Mouse (Mus musculus) kidney, postnatal 0 days (tissue): Measurements from ENCODE around the gene Ino80. TPM values are rescaled to one million over a fixed set of nuclear protein-coding genes. Genes with fewer than 3 reads are reported as not detected.

Source experiments
- ATAC-seq: fragments of 200-750 bp; cut with Nextera tagmentation; replicated peaks from 2 replicates; pipeline ENCODE4 v1.8.0; 2017; ENCODE audit warnings: low read depth, moderate number of reproducible peaks, moderate TSS enrichment, moderate library complexity; ENCODE audit not compliant: low FRiP score
- DNase-seq: peaks from one replicate; pipeline ENCODE4 v3.0.0-alpha.2; 2016; ENCODE audit warnings: low spot score
- H3K27ac ChIP-seq: fragments of 300-500 bp; sonication (generic); 2 replicates; pipeline ENCODE4 v1.5.1; 2014; ENCODE audit warnings: mild to moderate bottlenecking
- H3K27me3 ChIP-seq: fragments of 300-500 bp; sonication (generic); 2 replicates; pipeline ENCODE4 v1.6.1; 2014; ENCODE audit warnings: low read length, mixed read lengths; ENCODE audit not compliant: insufficient read depth
- H3K36me3 ChIP-seq: fragments of 300-500 bp; sonication (generic); 2 replicates; pipeline ENCODE4 v1.6.1; 2014; ENCODE audit warnings: low read length, mixed read lengths; ENCODE audit not compliant: insufficient read depth
- H3K4me1 ChIP-seq: fragments of 300-500 bp; sonication (generic); replicated peaks from 2 replicates; pipeline ENCODE4 v1.6.1; 2014; ENCODE audit warnings: antibody characterized with exemption, low read length, mixed read lengths; ENCODE audit not compliant: insufficient read depth
- H3K4me2 ChIP-seq: fragments of 300-500 bp; sonication (generic); 2 replicates; pipeline ENCODE4 v1.6.1; 2014; ENCODE audit warnings: mild to moderate bottlenecking, low read length, moderate library complexity, mixed read lengths
- H3K4me3 ChIP-seq: fragments of 300-500 bp; sonication (generic); replicated peaks from 2 replicates; pipeline ENCODE4 v1.5.1; 2014; ENCODE audit warnings: low read depth, low read length
- H3K9ac ChIP-seq: fragments of 300-500 bp; sonication (generic); 2 replicates; pipeline ENCODE4 v1.6.1; 2014; ENCODE audit warnings: low read depth, low read length
- H3K9me3 ChIP-seq: fragments of 300-500 bp; sonication (generic); replicated peaks from 2 replicates; pipeline ENCODE4 v1.6.1; 2016; ENCODE audit warnings: low read length, inconsistent platforms, mixed read lengths
- CTCF ChIP-seq: IDR thresholded peaks from 2 replicates; pipeline ENCODE4 v1.5.1; 2016; ENCODE audit warnings: antibody characterized with exemption, low read depth, mild to moderate bottlenecking, moderate library complexity
- WGBS: fragments of 180-500 bp; shearing (Covaris S2); extraction: QIAGEN DNeasy Blood & Tissue Kit; methylation state at CpG from one replicate; pipeline ENCODE4 v1.1.7; 2014; 5-methylcytosine and 5-hydroxymethylcytosine counted together
- polyA plus RNA-seq: library from polyadenylated mRNA; unstranded; fragments of >200 nt; fragmentation: Nextera tagmentation; extraction: Ambion mirVana; gene quantifications from 2 replicates; pipeline ENCODE4 v1.2.1, GENCODE M21; 2015

Ino80 gene
- polyA plus RNA-seq, 1 experiment from 2014 or later: 3.5 TPM

GRCm38 (mm10) chr2:119491953-119492352 is 14.5 kb upstream of the Ino80 start:
- Histone ChIP-seq H3K4me2 (no peak overlapping the region), H3K36me3 (no peaks in the 10 kb centered on the region), H3K9me3 (no peaks in the 10 kb centered on the region), H3K27me3 (no peaks in the 10 kb centered on the region), H3K9ac (no peak overlapping the region), H3K27ac (no peak overlapping the region), H3K4me3 (no peak overlapping the region), H3K4me1 (no peaks in the 10 kb centered on the region; the same call in 1 of the 2 replicates)
- no peak for TF ChIP-seq CTCF
- 15% methylated on average over 5 of the region's 5 CpGs for WGBS
- DNase-seq: peak; percentile 24
- no peak; the same call in 1 of the 2 replicates for ATAC-seq

GRCm38 (mm10) chr2:119486488-119486887 is 9.0 kb upstream of the Ino80 start:
- no peak for DNase-seq
- no peaks in the 10 kb centered on the region for H3K9me3 ChIP-seq
- no peak overlapping the region for H3K4me3 ChIP-seq
- no peak for TF ChIP-seq CTCF
- H3K4me1 ChIP-seq: no peaks in the 10 kb centered on the region
- 20% methylated on average over 4 of the region's 4 CpGs for WGBS
- ATAC-seq: no peak
- H3K4me2 ChIP-seq: no peak overlapping the region
- H3K27me3 ChIP-seq: no peaks in the 10 kb centered on the region
- no peaks in the 10 kb centered on the region for H3K36me3 ChIP-seq
- H3K27ac ChIP-seq: no peak overlapping the region
- H3K9ac ChIP-seq: no peak overlapping the region

GRCm38 (mm10) chr2:119482307-119482706 is 4.8 kb upstream of the Ino80 start:
- ATAC-seq: no peak
- no peak for TF ChIP-seq CTCF
- no peaks in the 10 kb centered on the region for H3K27me3 ChIP-seq
- H3K4me2 ChIP-seq: no peak overlapping the region
- H3K4me3 ChIP-seq: no peak overlapping the region
- H3K36me3 ChIP-seq: no peaks in the 10 kb centered on the region
- H3K9me3 ChIP-seq: no peaks in the 10 kb centered on the region
- 77% methylated on average over 1 of the region's 1 CpGs for WGBS
- peak overlapping the region; percentile 76 for H3K27ac ChIP-seq
- DNase-seq: peak; percentile 36
- no peaks in the 10 kb centered on the region for H3K4me1 ChIP-seq
- H3K9ac ChIP-seq: no peak overlapping the region

- Histone ChIP-seq H3K4me3 (peak overlapping the region; percentile 96), H3K4me1 (no peaks in the 10 kb centered on the region), H3K27me3 (no peaks in the 10 kb centered on the region), H3K36me3 (no peaks in the 10 kb centered on the region), H3K9ac (peak overlapping the region; percentile 100), H3K9me3 (no peaks in the 10 kb centered on the region), H3K27ac (peak overlapping the region; percentile 100), H3K4me2 (peak overlapping the region; percentile 51)
- TF ChIP-seq CTCF: no peak
- DNase-seq: peak; percentile 47
- WGBS: 13% methylated on average over 9 of the region's 9 CpGs
- no peak for ATAC-seq
These were observed 886 bp upstream of the Ino80 start for GRCm38 (mm10) chr2:119478397-119478749.

GRCm38 (mm10) chr2:119476621-119477391 is 681 bp downstream of the Ino80 start:
- peak; percentile 86 for DNase-seq

GRCm38 (mm10) chr2:119476166-119476565 is 1.3 kb downstream of the Ino80 start:
- Histone ChIP-seq H3K27ac (peak overlapping the region; percentile 100), H3K36me3 (no peaks in the 10 kb centered on the region), H3K4me3 (peak overlapping the region; percentile 96), H3K27me3 (no peaks in the 10 kb centered on the region), H3K9ac (peak overlapping the region; percentile 100; the same call in 1 of the 2 replicates), H3K9me3 (no peaks in the 10 kb centered on the region), H3K4me1 (no peaks in the 10 kb centered on the region), H3K4me2 (peak overlapping the region; percentile 70)
- DNase-seq (no peak), ATAC-seq (no peak)
- no peak for TF ChIP-seq CTCF
- 6% methylated on average over 7 of the region's 7 CpGs for WGBS

More at GRCm38 (mm10) chr2:119476621-119477391, 681 bp downstream of the Ino80 start:
- Histone ChIP-seq H3K27ac (peak overlapping the region; percentile 100), H3K9ac (peak overlapping the region; percentile 100), H3K36me3 (no peaks in the 10 kb centered on the region), H3K4me2 (peak overlapping the region; percentile 70), H3K4me3 (peak overlapping the region; percentile 96), H3K27me3 (no peaks in the 10 kb centered on the region), H3K9me3 (no peaks in the 10 kb centered on the region), H3K4me1 (no peaks in the 10 kb centered on the region)
- WGBS: 1% methylated on average over 44 of the region's 44 CpGs
- ATAC-seq: peak; percentile 60
- TF ChIP-seq CTCF: peak; percentile 43

- H3K27me3 ChIP-seq: no peaks in the 10 kb centered on the region
- 64% methylated on average over 4 of the region's 4 CpGs for whole genome bisulfite sequencing
- DNase-seq: no peak
- no peak overlapping the region for H3K4me3 ChIP-seq
- H3K9ac ChIP-seq: no peak overlapping the region
- H3K9me3 ChIP-seq: no peaks in the 10 kb centered on the region
- ATAC-seq: no peak
- no peaks in the 10 kb centered on the region for H3K36me3 ChIP-seq
- H3K4me2 ChIP-seq: no peak overlapping the region
- H3K27ac ChIP-seq: 0 out of 2 replicates have a peak overlapping the region, but pooled peaks have one; percentile 25
- no peak for TF ChIP-seq CTCF
- no peaks in the 10 kb centered on the region for H3K4me1 ChIP-seq
These were observed 13.5 kb downstream of the Ino80 start for GRCm38 (mm10) chr2:119463945-119464344.
